Mouse (Mus musculus) R1 (cell line): ENCODE results near the gene Lgi2.

Experiments
- DNase-seq: peaks from one replicate; pipeline ENCODE4 v3.0.0-alpha.2; 2018; ENCODE audit warnings: low read depth, low spot score

Lgi2 gene

DNA sequence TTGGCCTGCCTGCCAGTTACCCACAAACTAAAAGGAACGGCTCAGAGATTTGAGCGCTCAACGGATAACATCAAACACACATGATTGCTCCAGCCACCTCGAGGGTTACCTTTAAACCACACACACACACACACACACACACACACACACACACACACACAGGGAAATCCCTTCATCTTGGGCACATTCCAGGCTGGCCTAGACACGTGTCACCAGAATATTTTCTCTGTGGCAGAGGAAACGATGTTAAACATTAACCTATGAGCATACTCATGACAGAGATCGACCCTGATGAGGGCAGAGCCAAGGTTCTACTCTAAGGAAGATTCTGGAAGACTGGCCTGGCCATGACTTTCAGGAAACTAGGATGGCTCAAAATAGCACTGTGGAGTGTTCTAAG lies 29.2 kb downstream of the Lgi2 start:
- no peak for DNase-seq

- no peak for DNase-seq
Observed at GRCm38 (mm10) chr5:52534798-52535590, 31.3 kb downstream of the Lgi2 start.

GRCm38 (mm10) chr5:52533705-52534104 lies 32.6 kb downstream of the Lgi2 start:
- no peak for DNase-seq

- no peak for DNase-seq
Observed at GRCm38 (mm10) chr5:52528545-52528944, 37.7 kb downstream of the Lgi2 start.

GRCm38 (mm10) chr5:52526324-52526986 lies 39.8 kb downstream of the Lgi2 start:
- no peak for DNase-seq

- peak; percentile 22 for DNase-seq
Observed at GRCm38 (mm10) chr5:52524207-52524606, 42.1 kb downstream of the Lgi2 start.

- no peak for DNase-seq
Observed at GRCm38 (mm10) chr5:52519921-52520320, 46.3 kb downstream of the Lgi2 start.

GRCm38 (mm10) chr5:52516072-52516476 lies 50.2 kb downstream of the Lgi2 start:
- peak; percentile 80 for DNase-seq

- DNase-seq, result peak; percentile 80
Observed at GRCm38 (mm10) chr5:52515246-52516021, 50.8 kb downstream of the Lgi2 start.

DNA sequence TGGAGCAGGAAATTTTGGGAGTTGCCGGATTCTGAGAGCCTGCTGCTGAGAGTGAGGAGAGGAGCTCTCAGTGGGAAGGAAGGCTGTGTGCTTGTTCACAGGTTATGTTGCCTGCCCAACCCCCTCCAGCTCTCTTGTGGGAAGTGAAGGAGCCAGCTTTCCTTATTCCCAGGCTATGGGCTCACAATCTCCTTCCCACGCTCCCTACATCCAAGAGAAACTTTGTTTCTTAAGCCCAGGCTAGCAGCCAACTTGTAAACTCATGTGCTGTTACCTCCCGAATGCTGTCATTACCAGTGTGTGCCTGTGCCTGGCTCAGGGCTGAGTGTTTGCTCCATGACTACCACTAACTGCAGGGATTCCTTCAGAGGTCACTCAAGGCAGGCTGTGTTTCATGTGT lies 55.2 kb downstream of the Lgi2 start:
- DNase-seq, result no peak

- no peak for DNase-seq
Observed at GRCm38 (mm10) chr5:52509416-52509815, 56.8 kb downstream of the Lgi2 start.

DNA sequence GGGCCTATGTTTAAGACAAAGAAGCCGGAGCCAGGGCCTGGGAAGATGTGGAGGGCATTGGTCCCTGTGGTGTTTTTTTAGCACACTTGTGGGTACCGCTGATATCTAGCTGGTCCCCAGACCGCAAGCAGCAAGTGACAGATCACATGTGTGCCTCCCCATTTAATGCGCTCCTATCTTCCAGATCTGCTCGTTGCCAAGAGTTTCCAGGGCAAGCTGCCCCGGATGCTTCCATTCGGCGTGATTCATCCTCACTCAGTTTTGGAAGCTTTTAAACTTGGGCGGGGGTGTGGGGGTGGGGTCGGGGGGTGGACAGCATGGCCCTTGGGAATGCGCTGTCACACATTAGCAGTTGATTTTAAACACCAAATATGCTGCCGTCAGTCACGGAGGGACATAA lies 61.6 kb downstream of the Lgi2 start:
- DNase-seq, result no peak

GRCm38 (mm10) chr5:52504148-52504547 lies 62.1 kb downstream of the Lgi2 start:
- DNase-seq, result peak; percentile 48

DNA sequence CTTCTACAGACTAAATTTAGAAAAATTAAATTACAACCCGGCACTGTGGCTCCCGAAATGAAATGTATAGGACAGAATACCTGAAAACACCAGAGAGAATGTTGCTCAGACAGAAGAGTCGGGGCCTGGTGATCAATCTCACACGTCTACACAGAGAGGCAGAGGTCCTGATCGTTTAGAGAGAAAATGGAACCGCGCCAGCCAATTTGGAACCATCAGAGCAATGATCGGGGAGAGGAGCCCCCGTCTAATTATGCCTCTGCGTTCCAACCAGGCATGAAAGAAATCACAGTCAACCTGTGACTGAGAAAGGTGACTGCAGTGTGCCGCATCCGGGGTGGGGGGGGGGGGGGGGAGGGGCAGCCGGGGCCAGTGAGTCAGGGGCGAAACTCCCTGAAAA lies 70.6 kb downstream of the Lgi2 start:
- no peak for DNase-seq

DNA sequence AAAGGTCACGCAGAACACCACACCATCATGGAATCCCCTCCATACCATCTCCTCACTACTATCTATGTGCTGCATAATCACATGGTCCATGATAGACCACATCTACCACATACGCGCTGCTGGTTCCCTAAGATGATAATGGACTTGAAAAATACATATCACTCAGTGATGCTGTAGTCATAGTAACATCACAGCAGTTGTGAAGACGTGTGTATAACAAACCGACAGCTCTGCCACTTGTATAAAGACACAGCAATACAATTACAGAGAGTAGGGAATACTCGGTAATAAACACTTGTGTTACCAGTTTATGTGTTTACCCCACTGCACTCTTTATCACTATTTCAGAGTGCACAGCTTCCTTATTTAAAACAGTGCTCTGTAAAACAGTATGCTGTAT lies 74.8 kb downstream of the Lgi2 start:
- DNase-seq, result no peak

DNA sequence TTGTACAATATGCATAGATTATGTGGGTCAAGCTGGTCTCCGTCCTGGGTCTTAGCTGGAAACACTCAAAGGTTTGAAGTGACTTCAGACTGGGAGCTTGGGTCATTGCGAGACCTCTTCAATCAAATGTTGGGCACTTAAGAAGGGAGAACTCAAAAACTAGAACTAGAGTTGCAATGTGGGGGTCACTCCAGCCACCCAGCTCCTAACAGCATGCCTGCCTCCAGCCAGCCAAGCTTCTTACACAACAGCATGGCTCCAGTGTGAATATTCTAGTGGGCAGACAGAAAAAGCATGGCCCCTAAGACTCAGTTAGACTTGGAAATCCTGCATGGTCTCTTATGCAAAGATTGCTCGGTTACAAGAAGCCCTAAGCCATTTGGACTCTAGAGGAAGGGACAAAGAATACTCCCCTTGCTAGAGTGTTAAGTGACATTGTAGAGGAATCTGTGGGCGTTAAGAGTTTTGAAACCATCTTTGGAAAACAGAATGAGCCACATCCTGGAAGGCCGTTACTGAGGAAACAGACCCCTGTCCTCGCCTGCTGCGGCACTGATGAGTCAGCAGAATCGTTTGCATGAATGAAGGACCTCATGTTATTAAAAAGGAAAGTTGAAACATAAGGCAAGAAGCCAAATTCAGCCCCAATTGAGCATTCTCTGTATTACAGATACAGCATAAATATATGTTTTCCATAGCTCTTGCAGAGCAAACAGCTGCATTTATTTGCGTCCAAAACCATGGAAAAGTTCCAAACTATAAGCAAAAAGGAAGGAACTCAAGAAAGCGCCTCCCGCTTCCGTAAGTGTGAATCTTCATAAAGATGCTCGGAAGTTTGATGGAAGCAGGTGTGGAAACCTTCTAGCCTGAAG lies 78.5 kb downstream of the Lgi2 start:
- DNase-seq, result no peak
